Mouse (Mus musculus) megakaryocyte, embryonic 14.5 days (primary cell): ENCODE measurements around the gene Proz.
"Not testable (repeated sequence)": the region's sequence is repeated elsewhere in the genome, so short reads cannot be mapped to it uniquely, and the experiment has no call there.

Experiments used
- FLI1 ChIP-seq: IDR thresholded peaks from 2 replicates; pipeline ENCODE4 v1.6.1; 2012; ENCODE audit warnings: low read length, inconsistent platforms, mixed read lengths
- GATA1 ChIP-seq: IDR thresholded peaks from 3 replicates; pipeline ENCODE4 v1.6.1; 2012; ENCODE audit warnings: mixed read lengths, low read length, inconsistent platforms, borderline replicate concordance

DNA sequence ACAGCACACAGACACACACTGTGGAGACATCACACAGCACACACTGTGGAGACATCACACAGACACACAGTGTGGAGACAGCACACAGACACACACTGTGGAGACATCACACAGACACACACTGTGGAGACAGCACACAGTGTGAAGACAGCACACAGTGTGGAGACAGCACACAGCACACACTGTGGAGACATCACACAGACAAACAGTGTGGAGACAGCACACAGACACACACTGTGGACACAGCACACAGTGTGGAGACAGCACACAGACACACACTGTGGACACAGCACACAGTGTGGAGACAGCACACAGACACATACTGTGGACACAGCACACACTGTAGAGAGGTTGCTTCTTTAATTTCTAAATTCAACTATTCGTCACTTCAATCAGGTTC is 14.9 kb downstream of the Proz start:
- TF ChIP-seq GATA1, FLI1: not testable (repeated sequence)
